ENCODE assay signal across 10 mouse cellular contexts in the genomic region with DNA sequence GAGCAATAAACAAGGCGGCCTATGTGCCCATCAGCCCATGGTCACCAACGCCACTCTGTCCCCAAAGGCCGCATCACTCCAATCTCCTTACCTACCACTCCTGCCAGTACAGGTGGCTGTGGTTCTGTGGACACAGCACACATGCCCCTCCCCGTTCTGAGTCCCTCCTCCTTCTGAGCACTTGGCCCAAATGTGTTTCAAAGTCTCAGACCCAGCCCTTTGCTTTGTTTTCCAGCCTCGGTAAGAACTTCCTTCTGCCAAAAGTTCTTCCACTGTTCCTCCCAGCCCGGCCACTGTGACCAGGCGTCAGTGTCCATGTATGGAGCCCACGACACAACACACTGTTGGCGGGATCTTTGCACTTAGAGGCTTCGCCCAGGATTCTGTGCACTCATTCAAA. TPM values are rescaled to one million over a fixed set of nuclear protein-coding genes. Genes with fewer than 3 reads are reported as not detected.
"Had no signal": no experiment of that assay in that cellular context is flagged by ENCODE, and none has a peak within 500 bp of the region (broad histone marks: within the 10 kb centered on the region; RNA-seq: fewer than 3 reads in every experiment).

No protein-coding gene starts in this region.

- H3K4me2 ChIP-seq: limb, embryonic 13.5 days; midbrain, embryonic 11.5 days; midbrain, embryonic 15.5 days; neural tube, embryonic 13.5 days had no signal

- H3K9me3 ChIP-seq: limb, embryonic 13.5 days; megakaryocyte, embryonic 14.5 days; midbrain, embryonic 15.5 days; neural tube, embryonic 13.5 days had no signal

- H3K27ac ChIP-seq: limb, embryonic 13.5 days; liver, embryonic 14.5 days; midbrain, embryonic 15.5 days; neural tube, embryonic 13.5 days had no signal

- ATAC-seq: intestine, embryonic 16.5 days; midbrain, embryonic 15.5 days had no signal

- H3K36me3 ChIP-seq: midbrain, embryonic 15.5 days; neural tube, embryonic 13.5 days had no signal

- H3K9ac ChIP-seq: limb, embryonic 13.5 days; liver, embryonic 14.5 days; midbrain, embryonic 15.5 days; neural tube, embryonic 13.5 days had no signal

- DNase-seq: layer of hippocampus, adult 9-11 months had no signal

- H3K27me3 ChIP-seq: limb, embryonic 13.5 days; megakaryocyte, embryonic 14.5 days; midbrain, embryonic 15.5 days; neural tube, embryonic 13.5 days had no signal

- H3K4me3 ChIP-seq: limb, embryonic 13.5 days; megakaryocyte, embryonic 14.5 days; midbrain, embryonic 15.5 days; neural tube, embryonic 13.5 days had no signal

RNA-seq across cellular contexts. Expression of a gene that starts 57.3 kb away (rescaled TPM):
- total RNA-seq: liver, adult 2 months; monocyte, adult 5-6 weeks had no signal
- polyA plus RNA-seq: liver, adult 2 months; liver, embryonic 14.5 days had no signal
